Mouse (Mus musculus) common myeloid progenitor, adult 5-6 weeks (primary cell): ENCODE measurements at regions not wholly inside any gene's neighbourhood (a gene's known extent, or its start where the extent isn't known, plus 50 kb on each side); places are given as distances from the start of the nearest gene placed in this dataset.

Experiments used
- ATAC-seq: replicated peaks from 2 replicates; pipeline ENCODE4 v1.8.0; 2016; ENCODE audit warnings: low read depth, mild to moderate bottlenecking, moderate TSS enrichment, inconsistent platforms; ENCODE audit not compliant: poor library complexity, severe bottlenecking

DNA sequence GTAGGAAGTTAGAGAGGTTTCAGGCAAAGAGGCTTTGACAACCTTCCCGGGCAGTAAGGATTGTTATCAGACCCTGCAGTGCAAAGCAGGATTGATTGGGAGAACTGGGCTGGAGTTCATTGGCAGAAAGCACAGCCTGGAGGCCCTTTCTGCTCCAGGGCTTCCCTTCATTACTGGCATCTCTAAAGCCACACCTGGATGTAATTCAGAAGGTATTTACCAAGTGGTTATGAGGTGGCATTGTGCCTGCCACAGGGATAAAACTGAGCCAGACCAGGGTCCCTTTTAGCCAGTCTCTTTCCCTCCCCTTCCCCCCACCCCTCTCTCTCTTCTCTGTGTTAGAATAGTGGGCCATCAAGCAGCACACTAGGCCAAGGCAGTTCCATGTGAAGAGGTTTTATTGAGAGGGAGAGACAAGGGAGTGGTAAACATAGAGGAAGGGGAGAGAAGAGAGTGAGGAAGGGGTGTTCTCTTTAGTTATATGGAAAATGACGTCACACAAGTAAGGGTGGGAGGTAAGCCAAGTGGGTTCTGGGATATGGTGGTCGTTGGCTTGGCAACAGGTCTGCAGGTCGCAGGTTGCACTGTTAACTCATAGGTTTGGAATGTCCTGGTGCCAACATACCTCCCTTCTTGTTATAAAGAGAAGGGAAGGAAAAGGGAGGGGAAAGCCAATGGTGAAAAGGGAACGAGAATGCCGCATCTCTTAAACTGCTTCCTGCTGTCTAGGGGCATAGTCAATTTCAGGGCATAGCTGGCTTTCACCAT lies 99.4 kb downstream of the Tmem17 start:
- no peak for ATAC-seq

DNA sequence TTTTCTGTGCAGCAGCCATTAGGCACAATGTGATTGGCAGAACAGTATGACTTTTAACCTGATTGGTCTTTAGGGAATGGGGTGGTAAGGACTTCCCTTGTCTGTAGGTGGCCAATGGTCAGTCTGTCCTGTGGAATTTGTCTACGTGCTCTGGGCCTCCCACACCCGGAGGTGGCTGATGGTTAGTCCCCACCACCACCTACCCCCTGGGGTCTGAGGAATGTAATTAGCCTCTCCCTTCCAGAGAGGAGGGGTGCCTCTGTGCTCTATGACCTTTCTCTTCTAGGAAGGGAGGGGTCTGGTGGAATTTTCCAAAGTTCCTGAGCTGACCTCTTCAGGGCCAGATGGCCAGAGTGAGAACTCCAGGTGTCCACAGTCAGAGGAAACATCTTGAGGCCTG lies 101.6 kb downstream of the Tmem17 start:
- ATAC-seq: no peak

DNA sequence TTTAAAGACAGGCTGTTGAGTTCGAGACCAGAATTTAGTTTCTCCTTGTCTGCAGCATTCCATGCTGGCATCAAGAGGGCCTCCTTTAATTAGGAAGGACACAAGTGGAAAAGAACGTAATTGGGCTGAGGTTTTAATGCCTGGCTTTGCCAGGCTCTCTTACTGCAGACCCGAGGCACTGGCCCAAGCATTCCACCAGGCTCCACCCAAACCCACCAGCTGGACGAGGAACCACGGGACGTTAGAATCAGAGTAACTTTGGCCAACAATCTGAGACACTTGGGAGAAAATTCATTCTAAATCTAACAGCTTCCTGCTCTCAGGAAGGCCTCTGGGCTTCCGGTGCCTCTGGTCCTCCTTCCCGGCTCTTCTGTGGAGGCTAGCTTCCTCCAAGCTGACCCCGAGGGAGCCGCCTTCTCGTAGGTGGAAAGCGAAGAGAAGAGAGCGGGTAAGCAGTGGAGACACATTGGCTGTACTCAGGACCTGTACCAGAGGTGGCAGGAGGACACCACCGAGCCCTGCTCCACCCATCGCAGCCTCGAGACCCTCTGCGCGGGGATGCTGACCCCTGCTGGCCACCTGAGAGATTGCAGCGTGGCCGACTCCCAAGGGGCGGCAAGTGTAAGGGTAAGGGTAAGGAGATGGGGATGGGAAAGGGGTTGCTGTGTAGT lies 105.5 kb downstream of the Tmem17 start:
- peak; percentile 100 for ATAC-seq

DNA sequence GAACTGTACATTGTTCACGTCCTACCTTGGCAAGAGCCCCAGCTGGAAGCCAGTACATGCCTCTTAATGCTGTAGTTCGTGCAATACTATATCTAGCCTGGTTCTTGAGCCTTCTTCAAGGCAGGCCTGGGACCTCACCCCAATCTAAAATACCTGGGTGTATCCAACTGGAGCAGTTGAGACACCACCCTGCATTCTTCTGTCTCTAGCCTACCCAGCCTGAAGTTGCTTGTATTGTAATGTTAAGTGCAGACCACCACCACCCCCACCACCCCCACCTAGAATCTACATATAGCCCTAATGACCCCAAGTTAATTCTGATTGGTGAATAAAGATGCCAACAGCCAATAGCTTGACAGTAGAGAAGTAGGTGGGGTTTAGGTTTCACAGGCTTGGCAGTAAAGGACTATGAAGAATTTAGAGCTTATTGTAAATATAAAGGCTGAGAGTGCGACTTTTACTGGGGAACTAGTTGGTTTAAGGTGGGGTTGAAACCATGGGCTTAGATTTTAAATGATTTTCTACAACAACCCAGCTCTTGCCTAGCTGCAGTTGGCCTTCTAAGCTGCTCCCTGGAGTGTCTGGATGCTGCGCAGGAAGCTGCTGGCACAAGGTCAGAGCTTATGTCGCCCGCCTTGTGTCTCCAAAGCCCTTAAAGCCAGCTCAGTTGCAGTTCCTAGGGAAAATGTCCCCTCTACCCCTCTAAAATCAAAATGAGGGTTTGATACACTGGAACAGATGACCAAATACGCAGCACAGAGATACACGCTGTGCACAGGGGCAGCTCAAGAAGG lies 109.2 kb downstream of the Tmem17 start:
- ATAC-seq: no peak

DNA sequence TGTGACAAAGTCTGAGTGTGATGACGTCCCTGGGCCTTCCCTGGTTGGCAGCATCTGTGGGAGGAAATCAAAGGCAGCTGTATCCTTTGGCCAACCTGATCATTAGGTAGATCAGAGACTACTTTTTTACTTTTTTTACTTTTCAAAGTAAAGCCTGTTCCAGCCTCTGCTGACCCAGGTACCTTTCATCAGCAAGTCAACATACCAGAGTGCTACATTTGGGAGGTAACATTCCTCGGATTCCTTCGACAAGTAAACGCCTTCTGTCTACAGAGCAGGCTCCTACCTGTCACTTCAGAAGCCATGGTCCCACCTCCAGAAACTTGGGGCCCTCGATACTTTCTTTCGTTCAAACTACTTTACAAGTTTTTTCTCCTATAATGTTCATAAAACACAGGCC lies 110.0 kb downstream of the Tmem17 start:
- no peak for ATAC-seq

DNA sequence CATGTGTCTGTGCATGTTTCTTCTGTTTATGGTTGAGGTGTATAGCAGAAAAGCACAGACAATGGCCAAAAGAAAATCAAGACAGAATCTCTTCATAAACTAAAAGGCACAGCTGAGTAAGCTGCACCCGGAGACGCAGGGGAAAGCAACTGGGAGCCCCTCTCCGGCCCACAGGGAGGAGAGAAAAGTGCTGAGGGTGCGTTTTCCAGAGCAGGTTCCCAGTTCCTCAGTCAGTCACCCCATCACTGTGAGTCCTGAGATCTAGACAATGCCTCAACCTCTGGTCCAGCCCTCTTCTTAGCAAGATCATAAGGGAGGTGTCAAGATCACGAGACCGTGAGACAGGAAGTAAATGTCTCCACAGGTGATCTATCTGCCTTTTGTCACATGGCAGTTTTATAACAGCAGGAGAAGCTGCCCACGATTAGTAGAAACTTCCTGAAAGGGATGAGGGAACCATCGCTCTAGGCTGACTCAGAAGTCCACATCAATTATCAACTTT lies 110.7 kb downstream of the Tmem17 start:
- ATAC-seq: no peak

DNA sequence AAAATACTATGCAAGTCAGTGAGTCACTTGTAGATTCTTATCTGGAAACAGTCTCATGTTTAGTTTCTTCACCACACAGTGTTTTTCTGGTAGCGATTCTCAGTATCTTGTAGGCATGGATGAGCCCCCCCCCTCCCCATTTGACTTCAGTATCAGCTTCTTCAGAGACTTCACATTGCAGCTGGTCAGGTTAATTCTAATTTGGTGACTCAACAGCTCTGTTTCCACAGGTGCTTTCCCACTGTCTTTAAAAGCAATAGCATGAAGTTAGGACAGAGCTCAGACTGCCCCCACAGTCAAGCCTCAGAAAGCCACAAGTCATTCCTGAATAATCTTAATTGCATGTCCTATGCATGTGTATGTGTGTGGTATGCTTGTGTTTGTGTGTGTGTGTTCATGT lies 114.5 kb downstream of the Tmem17 start:
- ATAC-seq: no peak

DNA sequence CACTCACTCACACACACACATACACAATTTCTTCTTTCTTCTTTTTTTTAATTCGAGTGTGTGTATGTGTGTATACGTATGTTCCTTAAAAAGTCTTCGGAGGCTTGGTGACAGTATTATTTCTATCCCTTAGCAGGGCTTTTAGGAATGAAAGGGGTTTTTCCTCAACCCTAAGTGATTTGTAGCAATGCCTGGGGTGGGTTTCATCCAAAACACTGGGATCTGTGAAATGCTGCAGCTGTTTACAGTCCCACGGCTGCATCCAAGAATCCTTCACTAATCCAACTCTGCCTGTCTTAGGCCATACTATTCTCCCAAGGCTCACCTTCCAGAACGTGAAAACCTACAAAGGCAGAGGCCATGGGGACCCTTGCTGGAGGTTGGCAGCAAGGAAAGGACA lies 116.6 kb downstream of the Tmem17 start:
- no peak for ATAC-seq

DNA sequence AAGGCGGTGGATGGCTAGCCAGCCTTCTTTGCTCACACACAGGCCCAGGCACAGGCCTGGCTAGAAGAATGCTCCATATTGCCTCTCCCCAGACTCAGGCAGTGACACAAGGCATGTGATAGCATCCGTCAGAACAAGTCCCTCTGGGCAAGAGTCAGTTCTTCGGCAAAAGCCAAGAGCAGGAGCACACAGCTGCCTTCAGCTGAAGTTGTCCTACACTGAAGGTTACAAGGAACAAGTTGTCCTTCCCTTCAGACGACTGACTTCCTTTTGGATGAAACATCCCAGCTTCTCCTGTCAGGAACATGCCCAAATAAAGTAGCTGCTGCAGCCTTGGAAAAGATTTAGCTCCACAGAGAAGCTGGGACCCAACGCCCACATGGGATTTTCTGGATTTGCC lies 117.1 kb downstream of the Tmem17 start:
- ATAC-seq: no peak

DNA sequence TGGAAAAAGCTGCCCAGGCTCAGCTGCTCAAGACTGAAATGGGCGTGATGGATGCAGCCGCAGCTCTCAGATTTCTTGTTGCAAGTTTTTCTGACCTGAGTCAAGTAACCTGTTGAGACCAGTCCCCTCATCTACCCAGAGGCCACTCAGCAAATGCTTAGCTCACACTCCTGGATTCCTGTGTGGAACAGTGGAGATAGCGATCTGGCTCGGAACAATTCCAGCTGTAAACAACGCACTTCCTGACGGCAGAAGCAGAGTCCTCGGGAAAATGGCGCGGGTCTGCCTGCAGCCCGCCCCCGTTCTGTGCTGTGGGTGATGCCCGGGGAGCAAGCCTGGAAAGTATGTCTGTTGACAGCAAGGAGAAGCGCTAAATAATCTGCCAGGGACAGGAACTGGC lies 117.7 kb downstream of the Tmem17 start:
- no peak for ATAC-seq

DNA sequence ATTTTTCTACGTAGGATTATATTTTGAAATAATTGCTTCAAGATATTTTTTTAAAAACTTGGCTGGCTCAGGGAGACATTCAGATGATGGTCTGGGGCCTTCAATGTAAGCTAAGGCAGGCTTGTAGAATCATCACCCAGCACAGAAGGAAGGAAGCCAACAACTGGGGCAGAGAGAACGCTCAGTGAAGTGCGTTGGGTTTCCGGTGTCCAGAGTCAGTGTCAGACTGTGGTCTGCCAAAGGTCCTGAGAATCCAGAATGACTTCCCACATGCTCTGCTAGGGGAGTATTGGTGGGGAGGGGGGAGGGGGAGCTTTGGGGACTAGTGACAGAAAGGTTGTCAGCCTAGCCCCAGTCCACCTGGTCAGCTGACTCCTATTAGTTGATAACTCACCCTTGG lies 118.1 kb downstream of the Tmem17 start:
- ATAC-seq: no peak

DNA sequence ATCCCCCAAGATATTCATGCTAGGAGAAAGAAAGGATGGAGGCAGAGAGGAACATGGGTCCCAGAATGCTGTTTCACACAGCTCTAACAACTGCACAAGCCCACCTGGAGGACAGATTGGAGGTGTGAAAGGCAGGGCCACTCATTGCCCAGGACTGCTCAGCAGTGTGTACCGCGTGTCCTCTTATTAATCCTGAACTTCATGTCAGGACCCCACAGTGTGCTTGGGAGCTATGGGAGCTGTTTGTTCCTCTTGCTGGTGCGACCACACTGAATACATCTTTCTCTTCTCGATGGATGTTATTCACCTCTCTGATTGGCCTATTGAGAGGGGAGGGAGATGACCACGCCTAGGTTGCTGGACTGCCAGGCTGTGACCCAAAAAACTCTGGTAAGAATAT lies 119.1 kb downstream of the Tmem17 start:
- no peak for ATAC-seq

DNA sequence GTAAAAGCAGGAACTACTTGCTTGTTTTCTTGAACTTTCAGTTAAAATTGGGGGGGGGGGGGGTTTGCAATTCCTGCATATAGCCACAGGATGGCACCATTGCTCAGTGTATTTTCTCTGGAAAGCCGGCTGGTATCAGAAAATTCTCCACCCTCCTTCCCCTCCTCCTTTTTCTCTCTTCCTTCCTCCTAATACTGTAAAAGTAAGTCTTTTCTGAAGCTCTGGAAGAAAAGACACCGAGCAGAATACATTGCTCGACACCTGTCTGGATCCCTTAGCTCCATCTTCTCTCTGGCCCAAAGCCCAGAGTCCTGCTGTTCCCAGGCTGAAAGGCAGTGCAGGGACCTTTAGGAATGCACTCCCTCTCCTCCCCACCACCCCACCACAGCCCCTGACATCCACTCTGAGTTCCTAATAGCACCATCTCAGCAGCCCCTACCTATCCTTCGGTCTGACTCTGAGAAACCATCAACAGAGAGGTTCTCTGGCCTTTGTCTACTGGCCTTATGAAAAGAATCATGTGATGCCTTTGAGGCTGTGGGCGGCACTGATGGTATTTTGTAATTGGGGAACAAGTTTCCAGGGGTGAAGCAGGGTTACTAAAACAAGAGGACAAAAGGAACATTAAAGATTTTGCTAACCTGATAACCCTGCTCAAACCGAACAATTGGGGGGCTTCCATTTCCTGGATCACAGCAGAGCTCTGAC lies 119.9 kb downstream of the Tmem17 start:
- ATAC-seq: peak; percentile 75

DNA sequence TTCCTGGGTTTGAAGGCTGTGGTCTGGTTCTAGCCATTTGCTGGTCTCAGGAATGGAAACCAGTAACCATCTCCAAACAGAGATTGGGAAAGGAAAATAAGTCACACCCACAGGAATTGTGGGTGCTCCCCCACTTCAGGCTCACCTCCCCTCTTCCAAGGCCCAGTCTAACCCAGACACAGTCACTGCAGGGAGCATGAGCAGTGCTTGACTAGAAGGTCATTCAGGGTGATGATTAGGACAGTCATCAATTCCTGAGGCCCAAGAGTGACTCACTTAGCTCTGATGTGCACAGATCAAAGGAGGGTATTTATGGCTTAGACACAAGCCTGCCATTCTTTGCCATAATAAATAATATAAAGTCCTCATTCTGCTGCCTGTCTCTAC lies 120.4 kb downstream of the Tmem17 start:
- peak; percentile 9; the same call in 1 of the 2 replicates for ATAC-seq

DNA sequence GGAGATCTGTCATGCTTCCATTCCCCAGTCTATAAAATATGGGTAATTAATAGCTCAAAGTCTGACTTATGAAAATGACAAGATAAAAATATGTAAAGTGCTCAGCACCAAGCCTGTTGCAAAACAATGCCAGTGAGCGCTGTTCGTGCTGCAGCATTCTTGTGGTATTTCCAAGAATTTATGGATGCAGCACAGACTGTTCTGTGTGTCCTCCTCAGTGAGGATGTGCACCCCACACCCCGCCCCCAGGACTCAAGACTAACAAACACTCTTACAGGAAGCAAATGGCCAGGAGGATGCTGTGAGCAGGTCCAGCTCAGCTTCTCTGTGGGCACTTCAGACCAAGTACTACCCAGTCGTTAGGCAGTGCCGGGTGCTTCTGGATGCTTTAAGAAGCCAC lies 121.1 kb downstream of the Tmem17 start:
- ATAC-seq: no peak

DNA sequence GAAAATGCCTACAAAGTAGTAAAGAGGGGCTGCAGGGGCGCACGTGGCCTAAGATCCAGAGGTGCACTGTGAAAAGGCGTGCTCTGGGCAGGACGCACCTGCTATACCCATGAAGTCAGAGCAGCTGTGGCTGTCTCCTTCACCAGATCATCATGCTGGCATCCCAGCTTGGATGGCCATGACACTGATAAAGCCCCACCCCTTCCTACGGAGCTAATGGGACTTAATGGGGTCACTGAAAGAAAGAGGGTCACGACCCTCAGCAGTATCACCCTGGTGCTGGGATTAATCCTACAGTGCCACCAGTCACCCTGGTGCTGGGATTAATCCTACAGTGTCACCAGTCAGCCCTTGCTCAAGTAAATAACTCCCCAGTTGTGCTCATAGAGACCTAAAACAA lies 122.1 kb downstream of the Tmem17 start:
- ATAC-seq: no peak

DNA sequence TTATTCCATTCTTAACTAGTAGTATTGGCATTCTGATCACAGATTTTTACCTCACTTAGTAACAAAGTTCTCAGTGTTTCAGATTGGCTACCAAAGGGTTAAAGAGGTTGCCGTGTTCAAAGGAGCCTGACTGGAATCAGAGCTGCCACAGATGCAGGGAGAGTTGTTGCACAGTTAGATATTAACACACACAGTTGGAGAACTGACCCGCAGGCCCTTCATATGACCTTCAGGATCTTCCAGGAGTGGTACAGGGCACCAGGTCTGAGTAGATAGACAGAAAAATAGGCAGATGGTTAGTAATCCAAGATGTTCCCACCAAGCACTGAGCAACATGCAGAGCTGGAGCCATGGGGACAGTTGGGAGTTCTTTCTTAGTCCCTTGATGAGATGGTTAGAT lies 123.1 kb downstream of the Tmem17 start:
- no peak for ATAC-seq

DNA sequence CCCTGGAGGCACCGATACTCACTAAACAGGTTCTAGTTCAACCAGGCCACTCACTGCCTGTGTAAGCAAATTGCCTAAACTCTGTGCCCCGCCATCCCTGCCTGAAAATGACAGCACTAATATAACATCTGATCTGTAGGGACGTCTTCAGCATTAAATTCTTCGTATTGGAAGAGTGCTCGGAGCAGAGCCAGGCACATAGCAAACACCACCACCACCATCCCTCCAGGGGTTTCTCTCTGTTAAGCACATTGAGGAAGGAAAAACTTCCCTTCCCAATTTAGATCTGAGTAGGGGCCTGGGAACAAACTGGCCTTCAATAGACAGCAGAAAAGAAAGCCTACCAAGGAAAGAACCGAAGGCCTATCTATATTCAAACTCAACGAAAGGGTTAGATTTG lies 124.4 kb downstream of the Tmem17 start:
- no peak for ATAC-seq

DNA sequence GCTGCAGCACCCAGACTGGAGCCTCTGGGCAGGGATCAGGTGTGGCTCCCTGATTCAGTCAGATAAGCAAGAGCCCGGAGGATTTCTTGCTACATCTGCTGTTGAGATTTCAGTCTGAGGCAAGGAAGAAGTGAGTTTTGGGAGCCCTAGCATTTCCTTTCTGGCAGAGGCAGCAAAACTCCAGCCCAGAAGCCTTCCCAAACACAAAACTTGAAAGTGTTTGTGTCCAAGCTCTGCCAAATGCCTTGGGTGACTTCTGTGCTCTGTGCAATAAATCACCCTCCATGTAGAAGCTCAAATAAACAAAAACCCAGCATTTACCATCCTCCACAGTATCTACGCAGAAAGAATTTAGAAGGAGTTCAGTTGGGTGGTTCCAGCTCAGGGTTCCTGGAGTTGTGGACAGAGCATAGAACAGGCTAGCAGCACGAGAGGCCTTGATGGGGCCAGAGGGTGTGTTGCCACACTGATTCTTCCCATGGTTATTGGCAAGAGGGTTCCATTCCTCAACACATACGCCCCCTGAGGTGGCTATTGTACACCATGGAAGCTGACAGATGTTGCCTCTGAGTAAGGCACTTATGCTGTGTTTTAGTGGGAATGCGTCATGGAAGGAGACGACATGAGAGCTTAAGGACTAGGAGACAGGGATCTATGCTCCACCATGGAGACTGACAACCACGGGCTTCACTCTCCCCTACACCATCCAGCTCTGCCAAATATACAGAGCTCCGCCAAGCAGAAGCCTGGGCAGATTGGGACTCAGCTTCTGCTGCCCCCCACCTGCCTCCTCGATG lies 125.1 kb downstream of the Tmem17 start:
- no peak for ATAC-seq

DNA sequence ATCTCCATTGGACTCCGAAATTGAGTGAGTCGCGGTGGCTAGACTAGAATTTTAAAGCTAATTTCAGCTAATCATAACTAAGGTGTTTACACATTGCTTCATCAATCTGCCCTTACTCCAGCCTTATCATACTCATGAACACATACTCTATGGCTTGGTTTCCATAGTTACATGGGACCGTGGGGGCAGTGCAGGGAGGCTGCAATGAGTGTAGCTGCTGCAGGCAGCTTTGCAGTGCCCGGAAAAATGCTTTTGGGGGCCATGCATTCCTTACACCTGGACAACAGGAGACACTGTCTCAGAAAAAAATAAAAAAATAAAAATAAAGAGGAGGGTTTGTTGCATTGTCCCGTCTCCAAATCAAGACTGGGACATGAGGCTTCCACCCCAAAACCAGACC lies 126.3 kb downstream of the Tmem17 start:
- ATAC-seq: no peak
